ENCODE assay signal across 9 mouse cellular contexts in the genomic region with DNA sequence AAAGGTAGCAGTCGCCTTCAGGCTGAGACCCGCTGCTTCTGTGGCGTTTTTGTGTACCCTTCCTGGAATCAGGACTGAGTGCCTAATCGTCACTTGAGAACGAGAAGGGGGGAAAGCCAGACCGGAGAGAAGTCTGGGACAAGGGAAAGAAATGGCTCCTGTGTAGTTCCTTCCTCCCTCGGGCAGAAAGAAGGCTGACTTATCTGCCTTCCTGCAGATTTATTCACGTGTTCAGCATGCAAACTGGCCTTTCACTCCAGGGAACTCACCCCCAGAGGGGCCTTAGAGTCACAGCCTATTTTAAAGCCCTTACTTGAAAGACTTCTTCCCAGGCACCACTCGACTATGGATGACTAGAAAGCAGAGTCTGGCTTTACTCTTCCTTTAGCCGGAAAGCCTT. TPM values are rescaled to one million over a fixed set of nuclear protein-coding genes. Genes with fewer than 3 reads are reported as not detected.
DNase-seq lines count a peak whose midpoint lies in the region; ATAC-seq and TF ChIP-seq lines count a peak whose summit lies in the region.
"Had no signal": no experiment of that assay in that cellular context is flagged by ENCODE, and none has a peak within 500 bp of the region (broad histone marks: within the 10 kb centered on the region; RNA-seq: fewer than 3 reads in every experiment).

No protein-coding gene starts in this region.

- H3K27ac ChIP-seq in gastrocnemius, adult 2 months, result peak overlapping the region; percentile 81; the same call in 1 of the 2 replicates
- peak overlapping the region; percentile 17; the same call in 1 of the 2 replicates for H3K27ac ChIP-seq in ES-E14 (ENCODE audit: insufficient read depth, low read depth, low read length, poor library complexity, severe bottlenecking)
- H3K27ac ChIP-seq in hindbrain, embryonic 11.5 days (ENCODE audit: low read depth, low read length), result peak overlapping the region; percentile 25; the same call in 1 of the 2 replicates
- peak overlapping the region; percentile 84 for H3K27ac ChIP-seq in liver, postnatal 0 days (ENCODE audit: low read depth)

- WGBS in hindbrain, embryonic 11.5 days, result 12% methylated on average over 10 of the region's 10 CpGs
- WGBS in liver, postnatal 0 days (ENCODE audit: insufficient replicate concordance), result 20% methylated on average over 10 of the region's 10 CpGs

- H3K4me1 ChIP-seq in ES-E14 (ENCODE audit: control insufficient read depth in 2 of 2, insufficient read depth in 2 of 2, low read length in 2 of 2, poor library complexity in 1 of 2), result peaks cover 0 to 7% of the 10 kb centered on the region in 2 experiments; a peak in 3 of 4 replicates
- 0 out of 2 replicates have a peak, but pooled peaks cover 2% of the 10 kb centered on the region for H3K4me1 ChIP-seq in hindbrain, embryonic 11.5 days (replicated peaks; ENCODE audit: control insufficient read depth, insufficient read depth, low read length)
- peaks cover 28% of the 10 kb centered on the region for H3K4me1 ChIP-seq in liver, postnatal 0 days (ENCODE audit: insufficient read depth)

- intact Hi-C loops in gastrocnemius, adult 2 months (cut with DNase I), result loop anchor here (2.0 kb wide), 2 partner anchors 29 to 67 kb away; no protein-coding TSS in a partner anchor

- no peak for TF ChIP-seq EP300 in liver, postnatal 0 days (IDR thresholded peaks at IDR 0.05; ENCODE audit: low read depth)

- no peak for ATAC-seq in hindbrain, embryonic 11.5 days (ENCODE audit: low FRiP score)
- no peak for ATAC-seq in liver, postnatal 0 days

- H3K9me3 ChIP-seq in ES-E14 (ENCODE audit: control insufficient read depth, insufficient read depth, low read depth, low read length), result no peaks in the 10 kb centered on the region
- no peaks in the 10 kb centered on the region for H3K9me3 ChIP-seq in hindbrain, embryonic 11.5 days (ENCODE audit: control insufficient read depth, low read length)
- H3K9me3 ChIP-seq in liver, postnatal 0 days (ENCODE audit: low read length), result no peaks in the 10 kb centered on the region

- in situ Hi-C loops in ES-E14 (cut with MboI; ENCODE audit: low sequenced_read_pairs in 2 of 2, unreplicated experiment in 2 of 2), result no loop called here

- H3K9ac ChIP-seq in ES-E14 (ENCODE audit: insufficient read depth, low read depth, low read length, poor library complexity, severe bottlenecking), result peak overlapping the region; percentile 3; the same call in 1 of the 2 replicates
- no peak overlapping the region for H3K9ac ChIP-seq in hindbrain, embryonic 11.5 days (ENCODE audit: low read depth, low read length)
- peak overlapping the region; percentile 39; the same call in 1 of the 2 replicates for H3K9ac ChIP-seq in liver, postnatal 0 days (replicated peaks)

- no peak overlapping the region; the same call in 1 of the 2 replicates for H3K4me3 ChIP-seq in gastrocnemius, adult 2 months
- H3K4me3 ChIP-seq in ES-E14 (ENCODE audit: insufficient read depth in 1 of 2, low read depth in 1 of 2, low read length in 2 of 2, poor library complexity in 1 of 2, severe bottlenecking in 1 of 2), result peak overlapping the region; percentile 82 to 94; a peak in 1 of 4 replicates
- no peak overlapping the region for H3K4me3 ChIP-seq in hindbrain, embryonic 11.5 days (ENCODE audit: low read depth, low read length)
- peak overlapping the region; percentile 84; the same call in 1 of the 2 replicates for H3K4me3 ChIP-seq in liver, postnatal 0 days (ENCODE audit: low read depth, low read length)

- no peak overlapping the region for H3K4me2 ChIP-seq in hindbrain, embryonic 11.5 days (replicated peaks; ENCODE audit: low read depth, low read length)
- H3K4me2 ChIP-seq in liver, postnatal 0 days (ENCODE audit: low read depth, low read length), result peak overlapping the region; percentile 91

- no peak for TF ChIP-seq CTCF in gastrocnemius, adult 2 months (IDR thresholded peaks at IDR 0.05)
- no peak for TF ChIP-seq CTCF in liver, postnatal 0 days (IDR thresholded peaks at IDR 0.05; ENCODE audit: low read depth)

- no peaks in the 10 kb centered on the region for H3K27me3 ChIP-seq in hindbrain, embryonic 11.5 days (ENCODE audit: control insufficient read depth, insufficient read depth, low read length)
- H3K27me3 ChIP-seq in liver, postnatal 0 days (ENCODE audit: insufficient read depth, low read length), result no peaks in the 10 kb centered on the region

- no peak for DNase-seq in gastrocnemius, adult 2 months
- DNase-seq in gastrocnemius, adult 8-10 months (ENCODE audit: low spot score in 2 of 2), result no peak
- DNase-seq in ES-E14 (ENCODE audit: low read depth, low spot score), result no peak
- peak; percentile 46 for DNase-seq in hindbrain, embryonic 11.5 days (ENCODE audit: low spot score)
- DNase-seq in liver, postnatal 0 days, result no peak
- no peak for DNase-seq in layer of hippocampus, adult 18-20 months (ENCODE audit: low spot score in 2 of 2)
- no peak for DNase-seq in cerebellum, postnatal 36 days
- no peak for DNase-seq in thymus, postnatal 10 days (ENCODE audit: low spot score in 2 of 2)
- DNase-seq: kidney, adult 11 months had no signal

- no peaks in the 10 kb centered on the region for H3K36me3 ChIP-seq in ES-E14 (ENCODE audit: control insufficient read depth, insufficient read depth, low read length, poor library complexity, severe bottlenecking)
- H3K36me3 ChIP-seq in hindbrain, embryonic 11.5 days (ENCODE audit: control insufficient read depth, insufficient read depth, low read length), result no peaks in the 10 kb centered on the region
- no peaks in the 10 kb centered on the region for H3K36me3 ChIP-seq in liver, postnatal 0 days (replicated peaks; ENCODE audit: insufficient read depth, low read length)

TF ChIP-seq in ES-E14, 5 proteins besides CTCF, POLR2A, EP300 and RAD21:
- TF ChIP-seq MAFK (IDR thresholded peaks at IDR 0.05; ENCODE audit: insufficient read depth, low read depth, low read length) (no peak), HCFC1 (IDR thresholded peaks at IDR 0.05; ENCODE audit: borderline replicate concordance, insufficient read depth, low read length) (no peak), ZNF384 (IDR thresholded peaks at IDR 0.05; ENCODE audit: low read depth, low read length) (no peak), CHD2 (IDR thresholded peaks at IDR 0.05; ENCODE audit: low read depth, low read length) (no peak), ZC3H11A (IDR thresholded peaks at IDR 0.05; ENCODE audit: borderline replicate concordance, low read depth, low read length) (no peak)
TF ChIP-seq in ES-E14: peak in this region for 0.

RNA-seq across cellular contexts. Expression of gene Rassf3, which starts 1.3 kb away (rescaled TPM):
- total RNA-seq in gastrocnemius, adult 2 months (2021), result 10 to 100 TPM; 29.2 to 47.3 TPM
- 10 to 100 TPM; 23.3 to 43.2 (median 31.1) TPM for total RNA-seq in gastrocnemius, adult 8-10 months (2022)
- total RNA-seq in ES-E14 (2012; rRNA removed), result 11.9 and 13.1 TPM in 2 replicates
- polyA plus RNA-seq in hindbrain, embryonic 11.5 days (2014; fragmentation: Nextera tagmentation; extraction: Ambion mirVana), result 7.0 and 8.1 TPM in 2 replicates
- polyA plus RNA-seq in liver, postnatal 0 days (2015; fragmentation: Nextera tagmentation; extraction: Ambion mirVana), result 16.4 and 16.6 TPM in 2 replicates
- total RNA-seq in layer of hippocampus, adult 18-20 months (2021), result 1 to 10 TPM; 9.6 to 9.8 TPM

Comparison
In these comparisons a context has a peak if more than half of its experiments do, and no peak if none do; other contexts are left out.
1. H3K27ac ChIP-seq: peak in every context shown above with its lines; median percentile 84 in liver, postnatal 0 days; 81 in gastrocnemius, adult 2 months; 25 in hindbrain, embryonic 11.5 days; 17 in ES-E14.
2. H3K4me3 ChIP-seq: peak in ES-E14 (2 of 2) and liver, postnatal 0 days (single experiment); none in gastrocnemius, adult 2 months (single experiment) and hindbrain, embryonic 11.5 days (single experiment).